Mouse (Mus musculus) limb, embryonic 14.5 days (tissue): Measurements from ENCODE around the gene Sp3. TPM values are rescaled to one million over a fixed set of nuclear protein-coding genes. Genes with fewer than 3 reads are reported as not detected.

ENCODE experiments used
- ATAC-seq: fragments of 200-750 bp; cut with Nextera tagmentation; 2 replicates; pipeline ENCODE4 v1.8.0; 2017; ENCODE audit warnings: low read depth, moderate number of reproducible peaks, moderate TSS enrichment; ENCODE audit not compliant: low FRiP score
- DNase-seq: peaks from one replicate; pipeline ENCODE4 v3.0.0-alpha.2; 2015; ENCODE audit warnings: low spot score
- H3K27ac ChIP-seq: fragments of 300-500 bp; sonication (generic); replicated peaks from 2 replicates; pipeline ENCODE4 v1.5.1; 2014; ENCODE audit warnings: low read depth, mild to moderate bottlenecking, low read length, moderate library complexity, mixed read lengths
- H3K27me3 ChIP-seq: fragments of 300-500 bp; sonication (generic); 2 replicates; pipeline ENCODE4 v1.6.1; 2014; ENCODE audit warnings: low read length, mixed read lengths; ENCODE audit not compliant: control insufficient read depth, insufficient read depth
- H3K36me3 ChIP-seq: fragments of 300-500 bp; sonication (generic); 2 replicates; pipeline ENCODE4 v1.6.1; 2014; ENCODE audit warnings: mild to moderate bottlenecking, low read length, moderate library complexity, mixed read lengths; ENCODE audit not compliant: control insufficient read depth, insufficient read depth
- H3K4me1 ChIP-seq: fragments of 300-500 bp; sonication (generic); 2 replicates; pipeline ENCODE4 v1.6.1; 2014; ENCODE audit warnings: antibody characterized with exemption, low read length, mixed read lengths; ENCODE audit not compliant: control insufficient read depth, insufficient read depth
- H3K4me2 ChIP-seq: fragments of 300-500 bp; sonication (generic); replicated peaks from 2 replicates; pipeline ENCODE4 v1.6.1; 2014; ENCODE audit warnings: low read depth, mild to moderate bottlenecking, low read length, moderate library complexity; ENCODE audit not compliant: severe bottlenecking
- H3K4me3 ChIP-seq: fragments of 300-500 bp; sonication (generic); replicated peaks from 2 replicates; pipeline ENCODE4 v1.5.1; 2014; ENCODE audit warnings: low read length
- H3K9ac ChIP-seq: fragments of 300-500 bp; sonication (generic); 2 replicates; pipeline ENCODE4 v1.6.1; 2014; ENCODE audit warnings: mild to moderate bottlenecking, low read depth, low read length, moderate library complexity; ENCODE audit not compliant: severe bottlenecking
- H3K9me3 ChIP-seq: fragments of 300-500 bp; sonication (generic); 2 replicates; pipeline ENCODE4 v1.6.1; 2016; ENCODE audit warnings: low read length; ENCODE audit not compliant: control insufficient read depth
- POLR2A ChIP-seq: fragments of 200-500 bp; IDR thresholded peaks from 2 replicates; pipeline ENCODE4 v1.8.0; 2012; ENCODE audit warnings: inconsistent platforms, mild to moderate bottlenecking, moderate library complexity, borderline replicate concordance; ENCODE audit not compliant: insufficient read depth, insufficient read length; ENCODE audit errors: extremely low read depth
- WGBS: fragments of 180-500 bp; shearing (Covaris S2); extraction: QIAGEN DNeasy Blood & Tissue Kit; methylation state at CpG from one replicate; pipeline ENCODE4 v1.1.7; 2014; 5-methylcytosine and 5-hydroxymethylcytosine counted together
- polyA plus RNA-seq, 2 experiments: library from polyadenylated mRNA; depleted of rRNA in 1 of 2; stranded (reverse) in 1 of 2; unstranded in 1 of 2; fragments of >200 nt; fragmentation: Nextera tagmentation in 1 of 2; extraction: Ambion mirVana in 1 of 2; gene quantifications; 2 replicates each; pipeline versions ENCODE4 v1.2.1 to v1.2.3; 2012 to 2014

Sp3 gene
- polyA plus RNA-seq, 2 experiments, result 40.3 to 70.1 TPM

GRCm38 (mm10) chr2:72977272-72977671, 3.0 kb downstream of the Sp3 start:
- Histone ChIP-seq H3K4me1 (peaks cover 20% of the 10 kb centered on the region), H3K36me3 (0 out of 2 replicates have a peak, but pooled peaks cover 10% of the 10 kb centered on the region), H3K9me3 (no peaks in the 10 kb centered on the region), H3K27ac (no peak overlapping the region), H3K9ac (no peak overlapping the region), H3K27me3 (no peaks in the 10 kb centered on the region), H3K4me3 (peak overlapping the region; percentile 29), H3K4me2 (peak overlapping the region; percentile 51)
- ATAC-seq, result no peak
- no peak for TF ChIP-seq POLR2A
- WGBS, result 74% methylated on average over 1 of the region's 1 CpGs
- no peak for DNase-seq

DNA sequence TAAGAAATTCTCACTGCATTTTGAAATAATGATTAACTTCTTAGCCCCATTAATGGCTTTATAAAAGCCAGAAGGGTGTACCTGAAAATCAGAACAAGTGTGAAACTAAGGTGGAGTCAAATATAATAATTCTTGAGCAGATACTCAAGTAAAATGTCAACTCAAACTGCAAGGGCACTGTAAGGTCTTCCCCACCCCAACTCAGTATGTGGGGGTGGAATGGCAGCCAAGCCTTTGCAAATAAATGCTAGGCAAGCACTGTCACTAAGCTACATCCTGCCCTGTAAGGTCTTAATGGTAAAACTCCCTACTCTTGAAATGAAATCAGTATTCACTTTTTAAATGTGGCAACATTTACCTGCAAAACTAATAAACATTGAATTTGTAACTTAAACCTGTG, 4.2 kb downstream of the Sp3 start:
- no peak overlapping the region for H3K4me3 ChIP-seq

GRCm38 (mm10) chr2:72970831-72971230, 9.4 kb downstream of the Sp3 start:
- H3K36me3 ChIP-seq, result peaks cover 35% of the 10 kb centered on the region
- H3K4me2 ChIP-seq, result no peak overlapping the region
- TF ChIP-seq POLR2A, result no peak
- 89% methylated on average over 6 of the region's 6 CpGs for WGBS
- ATAC-seq (no peak), DNase-seq (no peak)
- H3K27ac ChIP-seq, result no peak overlapping the region
- H3K9ac ChIP-seq, result no peak overlapping the region
- H3K4me1 ChIP-seq, result peaks cover 9% of the 10 kb centered on the region
- H3K27me3 ChIP-seq, result no peaks in the 10 kb centered on the region
- H3K4me3 ChIP-seq, result no peak overlapping the region
- H3K9me3 ChIP-seq, result no peaks in the 10 kb centered on the region

More for the DNA sequence above, 4.2 kb downstream of the Sp3 start:
- H3K4me1 ChIP-seq, result peaks cover 20% of the 10 kb centered on the region
- H3K9me3 ChIP-seq, result no peaks in the 10 kb centered on the region
- no peak overlapping the region for H3K9ac ChIP-seq
- H3K27ac ChIP-seq, result no peak overlapping the region
- H3K4me2 ChIP-seq, result no peak overlapping the region
- ATAC-seq (no peak), DNase-seq (no peak)
- peaks cover 14% of the 10 kb centered on the region for H3K36me3 ChIP-seq
- no peak for TF ChIP-seq POLR2A
- H3K27me3 ChIP-seq, result no peaks in the 10 kb centered on the region

DNA sequence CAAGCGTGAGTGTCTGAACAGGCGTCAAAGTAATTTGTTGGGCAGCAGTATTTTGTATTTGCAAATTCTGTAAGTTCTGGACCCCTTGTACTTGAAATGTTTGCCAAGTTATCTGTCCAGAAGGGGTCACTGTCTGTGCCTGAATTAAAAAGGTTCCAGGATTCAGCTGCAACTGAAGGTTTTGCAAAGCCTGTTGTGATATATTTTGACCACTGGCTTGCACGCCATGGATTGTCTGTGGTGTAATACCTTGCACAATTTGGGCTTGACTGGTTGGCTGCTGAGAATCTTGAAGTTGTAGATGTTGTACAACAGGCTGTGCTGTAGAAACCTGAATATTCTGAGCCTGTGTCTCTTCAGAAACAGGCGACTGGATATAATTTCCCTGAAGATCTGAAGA, 9.9 kb downstream of the Sp3 start:
- Histone ChIP-seq H3K36me3 (peaks cover 30% of the 10 kb centered on the region), H3K27ac (no peak overlapping the region), H3K4me2 (no peak overlapping the region), H3K4me3 (no peak overlapping the region), H3K9ac (no peak overlapping the region), H3K9me3 (no peaks in the 10 kb centered on the region), H3K4me1 (peaks cover 4% of the 10 kb centered on the region; the same call in 1 of the 2 replicates), H3K27me3 (no peaks in the 10 kb centered on the region)
- ATAC-seq, result no peak
- WGBS, result 96% methylated on average over 4 of the region's 4 CpGs
- DNase-seq, result no peak
- TF ChIP-seq POLR2A, result no peak

DNA sequence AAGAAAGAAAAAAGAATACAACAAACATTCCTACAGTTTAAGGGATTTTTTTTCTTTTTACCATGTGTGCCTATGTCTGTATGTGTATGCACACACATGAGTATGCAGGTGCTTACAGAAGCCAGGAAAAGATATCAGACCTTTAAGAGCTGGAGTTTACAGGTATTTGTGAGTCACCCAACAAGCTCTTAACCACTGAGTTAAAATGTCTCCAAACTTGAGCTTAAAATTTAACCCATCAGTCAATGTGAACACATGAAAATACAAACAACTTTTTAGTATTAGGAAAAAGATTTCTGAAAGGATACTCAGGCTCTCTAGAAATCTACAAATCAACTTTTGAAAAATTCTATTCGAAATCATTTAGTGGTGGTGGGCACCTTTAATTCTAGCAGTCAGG, 11.7 kb downstream of the Sp3 start:
- Histone ChIP-seq H3K9ac (no peak overlapping the region), H3K27ac (no peak overlapping the region), H3K9me3 (no peaks in the 10 kb centered on the region), H3K4me3 (no peak overlapping the region), H3K4me1 (no peaks in the 10 kb centered on the region), H3K4me2 (no peak overlapping the region), H3K27me3 (no peaks in the 10 kb centered on the region), H3K36me3 (peaks cover 29% of the 10 kb centered on the region)
- DNase-seq, result no peak
- TF ChIP-seq POLR2A, result no peak
- no peak for ATAC-seq
- 87% methylated on average over 1 of the region's 1 CpGs for WGBS

- Histone ChIP-seq H3K9me3 (no peaks in the 10 kb centered on the region), H3K4me2 (no peak overlapping the region), H3K27ac (no peak overlapping the region), H3K4me1 (no peaks in the 10 kb centered on the region), H3K4me3 (no peak overlapping the region), H3K27me3 (no peaks in the 10 kb centered on the region), H3K9ac (no peak overlapping the region), H3K36me3 (peaks cover 34% of the 10 kb centered on the region)
- no peak for TF ChIP-seq POLR2A
- ATAC-seq, result no peak
- DNase-seq, result no peak
- WGBS, result 83% methylated on average over 2 of the region's 2 CpGs
Observed at GRCm38 (mm10) chr2:72965450-72965849, 14.8 kb downstream of the Sp3 start.
